Mouse (Mus musculus) MEL (cell line): ENCODE measurements around the gene Rab42. TPM values are rescaled to one million over a fixed set of nuclear protein-coding genes. Genes with fewer than 3 reads are reported as not detected.

Experiments
- DNase-seq: peaks from one replicate; pipeline ENCODE4 v3.0.0; 2011; ENCODE audit warnings: low read depth, low spot score
- H3K27ac ChIP-seq: 2 replicates; pipeline ENCODE4 v1.5.1; 2012; ENCODE audit warnings: low read depth, mild to moderate bottlenecking, control low read depth, low read length, moderate library complexity; ENCODE audit not compliant: control insufficient read depth
- H3K27me3 ChIP-seq, 2 experiments: fragments of 150-350 bp in 1 of 2; sonication (generic) in 1 of 2; 2 replicates each; pipeline ENCODE4 v1.6.1; 2012; ENCODE audit warnings: low read length in 2 of 2, mild to moderate bottlenecking in 2 of 2, improper control_type of control experiment in 1 of 2, moderate library complexity in 1 of 2; ENCODE audit not compliant: insufficient read depth in 2 of 2, control insufficient read depth in 1 of 2
- H3K36me3 ChIP-seq, 2 experiments: 2 replicates each; pipeline ENCODE4 v1.6.1; 2012 to 2014; ENCODE audit warnings: low read length in 2 of 2, improper control_type of control experiment in 1 of 2, inconsistent platforms in 1 of 2, mild to moderate bottlenecking in 1 of 2; ENCODE audit not compliant: insufficient read depth in 2 of 2, control insufficient read depth in 1 of 2
- H3K4me1 ChIP-seq, 2 experiments: fragments of 150-350 bp in 1 of 2; sonication (generic) in 1 of 2; 2 replicates each; pipeline ENCODE4 v1.6.1; 2012; ENCODE audit warnings: low read length in 2 of 2, improper control_type of control experiment in 1 of 2, mild to moderate bottlenecking in 1 of 2; ENCODE audit not compliant: insufficient read depth in 2 of 2, control insufficient read depth in 1 of 2
- H3K4me3 ChIP-seq, 2 experiments: fragments of 150-350 bp in 1 of 2; sonication (generic) in 1 of 2; 2 replicates each; pipeline ENCODE4 v1.5.1; 2012; ENCODE audit warnings: low read depth in 2 of 2, low read length in 2 of 2, mild to moderate bottlenecking in 2 of 2, moderate library complexity in 2 of 2, control low read depth in 1 of 2, improper control_type of control experiment in 1 of 2; ENCODE audit not compliant: control insufficient read depth in 1 of 2, insufficient read depth in 1 of 2
- H3K79me2 ChIP-seq: 2 replicates; pipeline ENCODE4 v1.6.1; 2012; ENCODE audit warnings: mild to moderate bottlenecking, low read length, moderate library complexity; ENCODE audit not compliant: control insufficient read depth, poor library complexity, insufficient read depth
- H3K9ac ChIP-seq: 2 replicates; pipeline ENCODE4 v1.6.1; 2012; ENCODE audit warnings: low read depth, mild to moderate bottlenecking, control low read depth, low read length, moderate library complexity; ENCODE audit not compliant: control insufficient read depth, poor library complexity, severe bottlenecking
- H3K9me3 ChIP-seq: fragments of 150-350 bp; sonication (generic); replicated peaks from 2 replicates; pipeline ENCODE4 v1.6.1; 2012; ENCODE audit warnings: mild to moderate bottlenecking, low read length, improper control_type of control experiment, moderate library complexity; ENCODE audit not compliant: insufficient read depth
- CHD1 ChIP-seq: IDR thresholded peaks from 2 replicates; pipeline ENCODE4 v1.6.1; 2012; ENCODE audit warnings: low read depth, mild to moderate bottlenecking, inconsistent platforms, low read length, improper control_type of control experiment
- CTCF ChIP-seq, 3 experiments: IDR thresholded peaks in 2 of 3; conservative IDR thresholded peaks in 1 of 3; 2 replicates each; pipeline ENCODE4 v1.5.1; 2011 to 2012; ENCODE audit warnings: low read length in 3 of 3, low read depth in 2 of 3, mild to moderate bottlenecking in 2 of 3, improper control_type of control experiment in 1 of 3, inconsistent platforms in 1 of 3, mixed read lengths in 1 of 3, moderate library complexity in 1 of 3; ENCODE audit not compliant: control insufficient read depth in 1 of 3, insufficient read depth in 1 of 3, poor library complexity in 1 of 3, severe bottlenecking in 1 of 3
- E2F4 ChIP-seq: IDR thresholded peaks from 2 replicates; pipeline ENCODE4 v1.6.1; 2011; ENCODE audit warnings: low read depth, low read length, improper control_type of control experiment, borderline replicate concordance
- ELF1 ChIP-seq: IDR thresholded peaks from 2 replicates; pipeline ENCODE4 v1.6.1; 2014; ENCODE audit warnings: low read depth, mild to moderate bottlenecking, inconsistent platforms, low read length, improper control_type of control experiment, moderate library complexity
- EP300 ChIP-seq, 2 experiments: IDR thresholded peaks; 2 replicates each; pipeline ENCODE4 v1.6.1; 2011; ENCODE audit warnings: improper control_type of control experiment in 2 of 2, low read length in 2 of 2, low read depth in 1 of 2, mild to moderate bottlenecking in 1 of 2
- ETS1 ChIP-seq: IDR thresholded peaks from 2 replicates; pipeline ENCODE4 v1.6.1; 2012; ENCODE audit warnings: low read depth, mild to moderate bottlenecking, inconsistent platforms, low read length, improper control_type of control experiment, moderate library complexity
- GABPA ChIP-seq: IDR thresholded peaks from 2 replicates; pipeline ENCODE4 v1.6.1; 2012; ENCODE audit warnings: low read depth, mild to moderate bottlenecking, inconsistent platforms, low read length, improper control_type of control experiment, moderate library complexity
- GATA1 ChIP-seq: IDR thresholded peaks from 2 replicates; pipeline ENCODE4 v1.6.1; 2011; ENCODE audit warnings: low read depth, low read length, improper control_type of control experiment
- HCFC1 ChIP-seq: IDR thresholded peaks from 2 replicates; pipeline ENCODE4 v1.6.1; 2012; ENCODE audit warnings: low read depth, mild to moderate bottlenecking, inconsistent platforms, low read length, improper control_type of control experiment, moderate library complexity
- JUND ChIP-seq: IDR thresholded peaks from 2 replicates; pipeline ENCODE4 v1.6.1; 2011; ENCODE audit warnings: low read depth, mild to moderate bottlenecking, improper control_type of control experiment, low read length
- KAT2A ChIP-seq: conservative IDR thresholded peaks from 2 replicates; pipeline ENCODE4 v1.6.1; 2012; ENCODE audit warnings: low read depth, low read length, improper control_type of control experiment, inconsistent platforms
- MAFK ChIP-seq: IDR thresholded peaks from 2 replicates; pipeline ENCODE4 v1.6.1; 2011; ENCODE audit warnings: low read depth, mild to moderate bottlenecking, low read length, improper control_type of control experiment, borderline replicate concordance
- MAZ ChIP-seq: IDR thresholded peaks from 2 replicates; pipeline ENCODE4 v1.6.1; 2012; ENCODE audit warnings: low read depth, mild to moderate bottlenecking, inconsistent platforms, low read length, improper control_type of control experiment
- MXI1 ChIP-seq: IDR thresholded peaks from 2 replicates; pipeline ENCODE4 v1.6.1; 2011; ENCODE audit warnings: mild to moderate bottlenecking, low read depth, low read length, improper control_type of control experiment
- MYB ChIP-seq: IDR thresholded peaks from 2 replicates; pipeline ENCODE4 v1.6.1; 2011; ENCODE audit warnings: mild to moderate bottlenecking, low read depth, low read length, improper control_type of control experiment
- MYC ChIP-seq: IDR thresholded peaks from 2 replicates; pipeline ENCODE4 v1.6.1; 2011; ENCODE audit warnings: low read depth, mild to moderate bottlenecking, low read length, improper control_type of control experiment, moderate library complexity
- NELFE ChIP-seq: IDR thresholded peaks from 2 replicates; pipeline ENCODE4 v1.6.1; 2011; ENCODE audit warnings: low read depth, low read length, improper control_type of control experiment
- POLR2A ChIP-seq, 2 experiments: IDR thresholded peaks; 2 replicates each; pipeline ENCODE4 v1.6.1; 2011 to 2012; ENCODE audit warnings: low read length in 2 of 2, mild to moderate bottlenecking in 2 of 2, control low read depth in 1 of 2, improper control_type of control experiment in 1 of 2, low read depth in 1 of 2, moderate library complexity in 1 of 2; ENCODE audit not compliant: control insufficient read depth in 1 of 2, insufficient read depth in 1 of 2, poor library complexity in 1 of 2
- POLR2AphosphoS2 ChIP-seq: IDR thresholded peaks from 2 replicates; pipeline ENCODE4 v1.6.1; 2011; ENCODE audit warnings: low read length, improper control_type of control experiment
- POLR2AphosphoS5 ChIP-seq: IDR thresholded peaks from 2 replicates; pipeline ENCODE4 v1.6.1; 2012; ENCODE audit warnings: low read depth, borderline replicate concordance, mild to moderate bottlenecking, inconsistent platforms, low read length, moderate library complexity, mixed read lengths
- RAD21 ChIP-seq: IDR thresholded peaks from 2 replicates; pipeline ENCODE4 v1.6.1; 2011; ENCODE audit warnings: mild to moderate bottlenecking, low read depth, low read length, improper control_type of control experiment
- RCOR1 ChIP-seq: IDR thresholded peaks from 2 replicates; pipeline ENCODE4 v1.6.1; 2012; ENCODE audit warnings: low read depth, mild to moderate bottlenecking, inconsistent platforms, low read length, improper control_type of control experiment
- SMC3 ChIP-seq: IDR thresholded peaks from 2 replicates; pipeline ENCODE4 v1.6.1; 2011; ENCODE audit warnings: low read depth, low read length, improper control_type of control experiment
- TAL1 ChIP-seq: IDR thresholded peaks from 2 replicates; pipeline ENCODE4 v1.6.1; 2012; ENCODE audit warnings: mild to moderate bottlenecking, inconsistent platforms, low read length, moderate library complexity, mixed read lengths
- TBP ChIP-seq: IDR thresholded peaks from 2 replicates; pipeline ENCODE4 v1.8.0; 2011; ENCODE audit warnings: low read depth, low read length, improper control_type of control experiment
- UBTF ChIP-seq: IDR thresholded peaks from 2 replicates; pipeline ENCODE4 v1.6.1; 2012; ENCODE audit warnings: low read depth, mild to moderate bottlenecking, inconsistent platforms, low read length, improper control_type of control experiment, moderate library complexity, borderline replicate concordance; ENCODE audit not compliant: insufficient read depth
- USF2 ChIP-seq, 2 experiments: IDR thresholded peaks; 2 replicates each; pipeline ENCODE4 v1.6.1; 2011 to 2012; ENCODE audit warnings: improper control_type of control experiment in 2 of 2, low read length in 2 of 2, borderline replicate concordance in 1 of 2, inconsistent platforms in 1 of 2, low read depth in 1 of 2, mild to moderate bottlenecking in 1 of 2; ENCODE audit not compliant: insufficient read depth in 1 of 2
- ZC3H11A ChIP-seq: IDR thresholded peaks from 2 replicates; pipeline ENCODE4 v1.6.1; 2012; ENCODE audit warnings: low read depth, mild to moderate bottlenecking, inconsistent platforms, low read length, improper control_type of control experiment
- ZMIZ1 ChIP-seq: IDR thresholded peaks from 2 replicates; pipeline ENCODE4 v1.6.1; 2012; ENCODE audit warnings: low read depth, mild to moderate bottlenecking, inconsistent platforms, low read length, improper control_type of control experiment, moderate library complexity
- polyA plus RNA-seq, 2 experiments: library from polyadenylated mRNA; stranded (reverse) in 1 of 2; unstranded in 1 of 2; fragments of >175 nt in 1 of 2; fragments of >200 nt in 1 of 2; gene quantifications; 2 replicates each; pipeline versions ENCODE4 v1.2.1 to v1.2.4; 2012; ENCODE audit warnings: low replicate concordance in 2 of 2, low read depth in 1 of 2; ENCODE audit not compliant: insufficient read length in 2 of 2, insufficient read depth in 1 of 2, missing spikeins in 1 of 2
- total RNA-seq: library from RNA; depleted of rRNA; stranded (reverse); fragments of 300-350 nt; gene quantifications from 2 replicates; pipeline ENCODE4 v1.2.3, GENCODE M21; 2012

The Rab42 gene
- total and polyA plus RNA-seq, 3 experiments, result 0.40 to 0.85 TPM; not detected in 1

- peak; percentile 65 for TF ChIP-seq HCFC1
- TF ChIP-seq NELFE, result peak; percentile 35; the same call in 1 of the 2 replicates
- no peak for TF ChIP-seq GABPA
- 0 out of 2 replicates have a peak, but pooled peaks have one; percentile 8 for TF ChIP-seq ETS1
- no peak for TF ChIP-seq MYB
- TF ChIP-seq ZC3H11A, result no peak
- no peak for TF ChIP-seq ZMIZ1
- no peak for TF ChIP-seq MAFK
- no peak; the same call in 1 of the 2 replicates for TF ChIP-seq POLR2AphosphoS2
- 0 out of 4 replicates have a peak, but pooled peaks of 1 of the 2 experiments have one; percentile 8 for TF ChIP-seq EP300 (IDR thresholded peaks at IDR 0.05; ENCODE audit: low read depth in 1 of 2, low read length in 2 of 2)
- no peak for TF ChIP-seq CTCF (IDR thresholded peaks at IDR 0.05 in 2 of 3, conservative IDR thresholded peaks at IDR 0.05 in 1 of 3; ENCODE audit: control insufficient read depth in 1 of 3, insufficient read depth in 1 of 3, low read depth in 2 of 3, low read length in 3 of 3, poor library complexity in 1 of 3, severe bottlenecking in 1 of 3)
- TF ChIP-seq ELF1, result peak; percentile 70
Measured at GRCm38 (mm10) chr4:132261514-132262357, 41.4 kb downstream of the Rab42 start, which contains the start of gene Gmeb1 (continued).

GRCm38 (mm10) chr4:132260404-132261379 lies 42.5 kb downstream of the Rab42 start:
- Histone ChIP-seq H3K79me2 (peaks cover 39% of the 10 kb centered on the region), H3K4me3 (peak overlapping the region; percentile 96 to 99), H3K4me1 (peaks cover 9 to 16% of the 10 kb centered on the region in 2 experiments; a peak in 3 of 4 replicates), H3K9me3 (no peaks in the 10 kb centered on the region), H3K27ac (peak overlapping the region; percentile 87), H3K27me3 (no peaks in the 10 kb centered on the region), H3K9ac (peak overlapping the region; percentile 87), H3K36me3 (peaks cover 0 to 19% of the 10 kb centered on the region in 2 experiments; a peak in 2 of 4 replicates)
- peak; percentile 65 for DNase-seq
- TF ChIP-seq POLR2AphosphoS2 (no peak), UBTF (no peak), MAZ (peak; percentile 31; the same call in 1 of the 2 replicates), KAT2A (no peak), TAL1 (no peak), POLR2A (IDR thresholded peaks at IDR 0.05; ENCODE audit: control insufficient read depth in 1 of 2, insufficient read depth in 1 of 2, low read depth in 1 of 2, low read length in 2 of 2, poor library complexity in 1 of 2) (peak in 1 of 2 experiments; percentile 50; a peak in 1 of 4 replicates), SMC3 (no peak), RAD21 (no peak), POLR2AphosphoS5 (no peak), E2F4 (no peak), ETS1 (no peak), MYC (no peak), JUND (no peak), MAFK (no peak), CHD1 (no peak; the same call in 1 of the 2 replicates), GATA1 (no peak), EP300 (IDR thresholded peaks at IDR 0.05; ENCODE audit: low read depth in 1 of 2, low read length in 2 of 2) (no peak), CTCF (IDR thresholded peaks at IDR 0.05 in 2 of 3, conservative IDR thresholded peaks at IDR 0.05 in 1 of 3; ENCODE audit: control insufficient read depth in 1 of 3, insufficient read depth in 1 of 3, low read depth in 2 of 3, low read length in 3 of 3, poor library complexity in 1 of 3, severe bottlenecking in 1 of 3) (no peak), RCOR1 (no peak), TBP (0 out of 2 replicates have a peak, but pooled peaks have one; percentile 47), MXI1 (no peak; the same call in 1 of the 2 replicates), USF2 (IDR thresholded peaks at IDR 0.05; ENCODE audit: borderline replicate concordance in 1 of 2, insufficient read depth in 1 of 2, low read depth in 1 of 2, low read length in 2 of 2) (no peak), ZC3H11A (no peak)
